Mouse (Mus musculus): ENCODE measurements around the gene Zfp984.
"Not testable (repeated sequence)": the region's sequence is repeated elsewhere in the genome, so short reads cannot be mapped to it uniquely, and the experiment has no call there.

GRCm38 (mm10) chr4:147839282-147839681 lies 29.7 kb upstream of the Zfp984 start:
- TF ChIP-seq MAX (IDR thresholded peaks at IDR 0.05); CTCF (IDR thresholded peaks at IDR 0.05; ENCODE audit: control insufficient read depth, insufficient read depth, insufficient read length); MYOD1 (IDR thresholded peaks at IDR 0.05; ENCODE audit: control insufficient read depth, insufficient read length, low read depth); MYOG (IDR thresholded peaks at IDR 0.05; ENCODE audit: control insufficient read depth, extremely low read depth, insufficient read length); USF1 (IDR thresholded peaks at IDR 0.05; ENCODE audit: low read depth): not testable (repeated sequence)
